Mouse (Mus musculus) brain, embryonic 14.5 days (tissue): Measurements from ENCODE around the gene Dock10.

Experiments
- CTCF ChIP-seq: fragments of 200-500 bp; IDR thresholded peaks from 2 replicates; pipeline ENCODE4 v1.5.1; 2012; ENCODE audit warnings: inconsistent platforms, mild to moderate bottlenecking, moderate library complexity, borderline replicate concordance; ENCODE audit not compliant: insufficient read depth, insufficient read length; ENCODE audit errors: extremely low read depth
- POLR2A ChIP-seq: fragments of 200-500 bp; IDR thresholded peaks from 2 replicates; pipeline ENCODE4 v1.6.1; 2012; ENCODE audit warnings: mild to moderate bottlenecking, inconsistent platforms, borderline replicate concordance; ENCODE audit not compliant: poor library complexity, insufficient read depth, insufficient read length, severe bottlenecking; ENCODE audit errors: extremely low read depth

DNA sequence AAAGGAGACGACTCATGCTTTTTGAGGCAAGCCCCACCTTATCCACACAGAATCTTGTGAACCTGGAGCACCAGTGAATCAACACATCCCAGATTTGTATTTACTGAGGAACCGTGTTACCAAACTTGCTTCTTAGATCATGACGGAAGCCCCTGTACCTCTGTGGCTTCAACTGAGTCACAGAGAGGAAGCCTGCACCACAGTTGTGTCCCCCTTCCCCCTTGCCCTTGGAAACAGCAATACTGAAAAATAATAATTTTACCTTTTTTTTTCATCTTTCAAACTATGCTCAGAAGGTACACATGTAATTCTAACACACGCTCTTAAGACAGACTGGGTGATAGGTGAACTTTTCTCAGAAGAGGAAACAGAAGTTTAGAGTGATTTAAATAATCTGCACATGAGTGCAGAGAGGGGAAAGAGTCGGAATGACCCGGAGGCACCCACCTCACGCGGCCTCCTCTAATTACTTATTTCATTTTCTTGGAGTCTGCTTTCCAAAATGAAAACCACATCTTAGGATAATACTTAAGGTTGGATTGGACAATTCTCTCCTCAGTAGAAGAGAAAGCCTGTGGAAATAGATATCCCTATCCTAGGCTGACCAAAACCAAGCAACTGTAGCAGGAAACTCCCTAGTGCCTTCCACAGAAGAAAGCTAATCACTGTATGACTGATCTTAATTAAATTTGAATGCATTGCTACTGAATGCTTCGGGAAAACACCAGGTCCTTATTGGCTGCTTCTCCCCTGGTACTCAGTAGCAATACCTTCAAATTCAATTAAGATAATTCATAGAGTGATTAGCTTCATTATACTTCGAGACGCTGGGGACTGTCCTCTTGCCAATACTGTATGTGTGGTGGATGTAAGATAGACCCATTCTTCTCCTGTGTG lies 96.6 kb downstream of the Dock10 start:
- TF ChIP-seq CTCF (no peak), POLR2A (no peak)
